24 mouse cellular contexts compared by ENCODE assay signal in the genomic region with DNA sequence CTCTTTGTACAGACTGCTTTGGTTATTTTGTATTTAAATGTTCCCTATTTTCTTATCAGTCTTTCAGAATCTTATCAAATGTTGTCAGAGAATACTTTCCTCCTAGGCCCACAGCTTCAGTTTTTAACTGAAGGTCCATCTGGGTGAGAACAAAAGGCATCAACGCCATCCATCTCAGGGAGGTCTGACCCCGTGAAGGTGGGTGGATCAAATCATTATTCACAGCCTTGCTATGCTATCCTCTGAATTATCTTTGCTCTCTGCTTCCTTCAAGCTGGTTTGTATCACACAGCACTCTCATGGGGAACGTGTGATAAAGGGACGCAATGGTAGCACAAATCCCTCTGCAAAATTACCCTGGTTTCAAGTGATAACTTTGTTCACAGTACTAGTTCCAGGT. TPM values are rescaled to one million over a fixed set of nuclear protein-coding genes. Genes with fewer than 3 reads are reported as not detected.
DNase-seq lines count a peak whose midpoint lies in the region; ATAC-seq and TF ChIP-seq lines count a peak whose summit lies in the region.
"Had no signal": no experiment of that assay in that cellular context is flagged by ENCODE, and none has a peak within 500 bp of the region (broad histone marks: within the 10 kb centered on the region; RNA-seq: fewer than 3 reads in every experiment).

No protein-coding gene starts in this region.

- H3K36me3 ChIP-seq in G1E (replicated peaks) = no peaks in the 10 kb centered on the region
- no peaks in the 10 kb centered on the region for H3K36me3 ChIP-seq in MEL (ENCODE audit: control insufficient read depth in 1 of 2, insufficient read depth in 2 of 2, low read length in 2 of 2)
- H3K36me3 ChIP-seq in heart, embryonic 11.5 days (ENCODE audit: control insufficient read depth, insufficient read depth, low read length) = no peaks in the 10 kb centered on the region

- WGBS in heart, embryonic 11.5 days (ENCODE audit: insufficient replicate concordance) = 56% methylated on average over 4 of the region's 4 CpGs

- H3K9me3 ChIP-seq in G1E (replicated peaks) (no peaks in the 10 kb centered on the region), MEL (replicated peaks; ENCODE audit: insufficient read depth, low read length) (no peaks in the 10 kb centered on the region)
- no peaks in the 10 kb centered on the region for H3K9me3 ChIP-seq in heart, embryonic 11.5 days (replicated peaks; ENCODE audit: control insufficient read depth, low read length)

- TF ChIP-seq POLR2A in MEL (IDR thresholded peaks at IDR 0.05; ENCODE audit: control insufficient read depth in 1 of 2, insufficient read depth in 1 of 2, low read depth in 1 of 2, low read length in 2 of 2, poor library complexity in 1 of 2) = no peak

- TF ChIP-seq EP300 in MEL (IDR thresholded peaks at IDR 0.05; ENCODE audit: low read depth in 1 of 2, low read length in 2 of 2) = no peak

- H3K4me1 ChIP-seq in G1E (ENCODE audit: insufficient read depth, low read depth, low read length) = peaks cover 34% of the 10 kb centered on the region
- no peaks in the 10 kb centered on the region for H3K4me1 ChIP-seq in MEL (ENCODE audit: control insufficient read depth in 1 of 2, insufficient read depth in 2 of 2, low read length in 2 of 2)
- no peaks in the 10 kb centered on the region for H3K4me1 ChIP-seq in heart, embryonic 11.5 days (ENCODE audit: control insufficient read depth, insufficient read depth, low read length)

- peak; percentile 96 for ATAC-seq in G1E (ENCODE audit: extremely low read depth, insufficient number of reproducible peaks, low FRiP score, poor library complexity, severe bottlenecking)
- no peak for ATAC-seq in erythroid progenitor cell, adult 5-6 weeks (replicated peaks; ENCODE audit: low FRiP score, poor library complexity, severe bottlenecking)
- no peak for ATAC-seq in heart, embryonic 11.5 days (replicated peaks; ENCODE audit: insufficient number of reproducible peaks, low FRiP score, low TSS enrichment)
- ATAC-seq: activated CD4-positive, CD25-positive, alpha-beta regulatory T cell, adult 4 months; CD4-positive, CD25-positive, alpha-beta regulatory T cell, adult 4 months; Patski had no signal

- no peak overlapping the region for H3K4me3 ChIP-seq in G1E (ENCODE audit: low read depth, low read length)
- H3K4me3 ChIP-seq in MEL (ENCODE audit: control insufficient read depth in 1 of 2, insufficient read depth in 1 of 2, low read depth in 2 of 2, low read length in 2 of 2) = no peak overlapping the region
- no peak overlapping the region for H3K4me3 ChIP-seq in heart, embryonic 11.5 days (ENCODE audit: low read depth, low read length)

- DNase-seq in G1E (ENCODE audit: low spot score) (peak; percentile 12), MEL (ENCODE audit: low read depth, low spot score) (peak; percentile 8)
- DNase-seq: adrenal gland, adult 2 months; adrenal gland, adult 8-10 months; adrenal gland, postnatal 10 days; adrenal gland, postnatal 14 days; adrenal gland, postnatal 25 days; adrenal gland, postnatal 36 days; B cell, adult 2 months; cerebellum, adult 11 months; cerebellum, adult 11-12 months; cerebellum, adult 18-20 months; cerebellum, adult 2 months; cerebellum, adult 8-10 months had no signal

- no peaks in the 10 kb centered on the region for H3K79me2 ChIP-seq in MEL (ENCODE audit: control insufficient read depth, insufficient read depth, low read length, poor library complexity)

- TF ChIP-seq CTCF in G1E (IDR thresholded peaks at IDR 0.05; ENCODE audit: low read depth, low read length) (no peak), MEL (IDR thresholded peaks at IDR 0.05 in 2 of 3, conservative IDR thresholded peaks at IDR 0.05 in 1 of 3; ENCODE audit: control insufficient read depth in 1 of 3, insufficient read depth in 1 of 3, low read depth in 2 of 3, low read length in 3 of 3, poor library complexity in 1 of 3, severe bottlenecking in 1 of 3) (no peak)

- no peak overlapping the region for H3K9ac ChIP-seq in MEL (ENCODE audit: control insufficient read depth, low read depth, low read length, poor library complexity, severe bottlenecking)
- H3K9ac ChIP-seq in heart, embryonic 11.5 days (ENCODE audit: low read depth, low read length) = no peak overlapping the region

- H3K27me3 ChIP-seq in G1E (ENCODE audit: insufficient read depth, low read length) (no peaks in the 10 kb centered on the region), MEL (ENCODE audit: control insufficient read depth in 1 of 2, insufficient read depth in 2 of 2, low read length in 2 of 2) (no peaks in the 10 kb centered on the region)
- no peaks in the 10 kb centered on the region for H3K27me3 ChIP-seq in heart, embryonic 11.5 days (ENCODE audit: control insufficient read depth, insufficient read depth, low read length)
- H3K27me3 ChIP-seq: CH12.LX, Patski had no signal

- H3K27ac ChIP-seq in MEL (ENCODE audit: control insufficient read depth, low read depth, low read length) = no peak overlapping the region
- H3K27ac ChIP-seq in heart, embryonic 11.5 days (ENCODE audit: low read depth, low read length) = no peak overlapping the region

- no peak for TF ChIP-seq RAD21 in MEL (IDR thresholded peaks at IDR 0.05; ENCODE audit: low read depth, low read length)

- no peak overlapping the region for H3K4me2 ChIP-seq in heart, embryonic 11.5 days

TF ChIP-seq in MEL, 35 proteins besides CTCF, POLR2A, EP300 and RAD21:
- TF ChIP-seq TAL1 (IDR thresholded peaks at IDR 0.05; ENCODE audit: low read length) (no peak), SMC3 (IDR thresholded peaks at IDR 0.05; ENCODE audit: low read depth, low read length) (no peak), ZKSCAN1 (IDR thresholded peaks at IDR 0.05; ENCODE audit: low read depth, low read length) (no peak), TBP (IDR thresholded peaks at IDR 0.05; ENCODE audit: low read depth, low read length) (no peak), JUND (IDR thresholded peaks at IDR 0.05; ENCODE audit: low read depth, low read length) (no peak), ETS1 (IDR thresholded peaks at IDR 0.05; ENCODE audit: low read depth, low read length) (no peak), CHD2 (IDR thresholded peaks at IDR 0.05; ENCODE audit: low read length) (no peak), HCFC1 (IDR thresholded peaks at IDR 0.05; ENCODE audit: low read depth, low read length) (no peak), ZC3H11A (IDR thresholded peaks at IDR 0.05; ENCODE audit: low read depth, low read length) (no peak), RCOR1 (IDR thresholded peaks at IDR 0.05; ENCODE audit: low read depth, low read length) (no peak), USF1 (IDR thresholded peaks at IDR 0.05; ENCODE audit: low read depth, low read length) (no peak), MAZ (IDR thresholded peaks at IDR 0.05; ENCODE audit: low read depth, low read length) (no peak), MXI1 (IDR thresholded peaks at IDR 0.05; ENCODE audit: low read depth, low read length) (no peak), UBTF (IDR thresholded peaks at IDR 0.05; ENCODE audit: borderline replicate concordance, insufficient read depth, low read depth, low read length) (no peak), ZNF384 (IDR thresholded peaks at IDR 0.05; ENCODE audit: low read depth, low read length) (no peak), ELF1 (IDR thresholded peaks at IDR 0.05; ENCODE audit: low read depth, low read length) (no peak)

RNA-seq across cellular contexts. Expression of gene Npsr1, which starts 59.5 kb away (rescaled TPM):
- total RNA-seq in G1E (2014; fragmentation: Nextera tagmentation) = 1.4 TPM in 1 of 2 replicates, not detected in the other
- total RNA-seq in G1E (2017) = 0.12 and 0.16 TPM in 2 replicates
- not detected in 2 replicates for polyA plus RNA-seq in G1E (2012)
- total RNA-seq in MEL (2012; rRNA removed) = not detected in 2 replicates
- polyA plus RNA-seq in MEL (2012; ENCODE audit: insufficient read depth in 1 of 2, insufficient read length in 2 of 2, low read depth in 1 of 2, low replicate concordance in 2 of 2, missing spikeins in 1 of 2) = under 1 TPM in 1 of 2 experiments, not detected in 1; 0.08 TPM
- not detected in 2 replicates for total RNA-seq in erythroid progenitor cell, adult 5-6 weeks (2015; ENCODE audit: low replicate concordance)
- not detected in 2 replicates for total RNA-seq in erythroid progenitor cell, adult 5-6 weeks (2017; ENCODE audit: low replicate concordance)
- 0.38 TPM in 1 of 2 replicates, not detected in the other for polyA plus RNA-seq in heart, embryonic 11.5 days (2014; fragmentation: Nextera tagmentation; extraction: Ambion mirVana)
- total RNA-seq: adrenal gland, adult 18-20 months; adrenal gland, adult 2 months; adrenal gland, postnatal 10 days; adrenal gland, postnatal 14 days; adrenal gland, postnatal 25 days; adrenal gland, postnatal 36 days; adrenal gland, postnatal 4 days; ES-E14 had no signal
- polyA plus RNA-seq: activated CD4-positive, CD25-positive, alpha-beta regulatory T cell, adult 4 months; adrenal gland, adult 2 months; C2C12; Patski had no signal
